Mouse (Mus musculus): ENCODE results near the gene Gpr165. TPM values are rescaled to one million over a fixed set of nuclear protein-coding genes. Genes with fewer than 3 reads are reported as not detected.

Gpr165 gene
- total RNA-seq (2012; rRNA removed), result not detected in 2 replicates

DNA sequence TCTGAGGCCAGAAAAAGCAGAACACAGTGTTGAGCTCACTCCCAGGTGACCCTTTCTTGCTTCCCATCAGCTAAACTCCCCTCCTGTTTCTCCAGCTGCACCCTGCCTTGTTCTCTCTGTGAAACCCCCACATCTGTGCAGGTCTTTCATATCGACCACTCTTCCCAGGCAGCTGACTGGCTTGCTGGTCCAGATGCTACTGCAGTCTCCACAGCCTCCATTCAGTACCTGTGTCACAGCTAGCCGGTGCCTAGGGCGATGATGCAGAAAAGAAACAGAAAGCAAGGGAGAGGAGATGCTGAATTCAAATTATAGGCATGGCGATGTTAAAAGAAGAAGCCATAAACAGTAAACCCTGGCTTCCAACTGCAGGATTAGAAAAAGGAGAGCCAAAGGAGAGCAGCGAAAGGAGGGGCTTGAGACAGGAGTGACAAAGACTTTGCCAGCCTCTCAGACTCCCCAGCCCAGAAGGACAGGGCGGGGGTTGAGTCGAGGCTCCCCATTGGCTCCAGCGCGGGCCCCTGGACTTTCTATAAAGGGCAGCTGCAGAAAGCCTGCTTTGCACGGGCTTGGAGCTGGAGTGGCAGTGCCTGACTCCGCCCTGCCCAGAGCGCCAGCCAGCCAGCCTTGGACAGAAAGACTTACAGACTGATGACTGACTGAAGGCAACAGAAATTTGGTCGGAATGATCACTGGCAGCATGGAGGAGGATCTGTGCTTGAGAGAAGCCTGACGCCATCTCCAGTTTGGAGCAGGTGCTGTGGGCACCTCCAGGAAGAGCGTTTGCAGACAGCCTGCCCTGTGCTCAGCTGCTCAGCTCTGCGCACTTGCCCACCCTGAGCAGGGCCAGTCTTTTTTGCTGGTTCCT, at the start of gene Gpr165:
Gene Gpr165 (plus strand): TSS at position 535 of the 868 bp plus-strand sequence.
- Histone ChIP-seq H3K9me3 (ENCODE audit: control insufficient read depth, insufficient read depth, low read depth, low read length) (no peaks in the 10 kb centered on the region), H3K4me3 (ENCODE audit: insufficient read depth in 1 of 2, low read depth in 1 of 2, low read length in 2 of 2, poor library complexity in 1 of 2, severe bottlenecking in 1 of 2) (no peak within 1 kb of the TSS), H3K36me3 (ENCODE audit: control insufficient read depth, insufficient read depth, low read length, poor library complexity, severe bottlenecking) (no peaks in the 10 kb centered on the region), H3K4me1 (ENCODE audit: control insufficient read depth in 2 of 2, insufficient read depth in 2 of 2, low read length in 2 of 2, poor library complexity in 1 of 2) (no peaks in the 10 kb centered on the region), H3K27ac (ENCODE audit: insufficient read depth, low read depth, low read length, poor library complexity, severe bottlenecking) (no peak within 1 kb of the TSS), H3K9ac (ENCODE audit: insufficient read depth, low read depth, low read length, poor library complexity, severe bottlenecking) (no peak within 1 kb of the TSS)
- TF ChIP-seq MAFK (IDR thresholded peaks at IDR 0.05; ENCODE audit: insufficient read depth, low read depth, low read length), result no peak
- no peak for TF ChIP-seq ZC3H11A (IDR thresholded peaks at IDR 0.05; ENCODE audit: borderline replicate concordance, low read depth, low read length)
- TF ChIP-seq ZNF384 (IDR thresholded peaks at IDR 0.05; ENCODE audit: low read depth, low read length), result no peak
- no peak for TF ChIP-seq HCFC1 (IDR thresholded peaks at IDR 0.05; ENCODE audit: borderline replicate concordance, insufficient read depth, low read length)
- no peak for TF ChIP-seq CHD2 (IDR thresholded peaks at IDR 0.05; ENCODE audit: low read depth, low read length)
- in situ Hi-C loops (cut with MboI; ENCODE audit: low sequenced_read_pairs in 2 of 2, unreplicated experiment in 2 of 2), result no loop called here
- DNase-seq (ENCODE audit: low read depth, low spot score), result no peak

DNA sequence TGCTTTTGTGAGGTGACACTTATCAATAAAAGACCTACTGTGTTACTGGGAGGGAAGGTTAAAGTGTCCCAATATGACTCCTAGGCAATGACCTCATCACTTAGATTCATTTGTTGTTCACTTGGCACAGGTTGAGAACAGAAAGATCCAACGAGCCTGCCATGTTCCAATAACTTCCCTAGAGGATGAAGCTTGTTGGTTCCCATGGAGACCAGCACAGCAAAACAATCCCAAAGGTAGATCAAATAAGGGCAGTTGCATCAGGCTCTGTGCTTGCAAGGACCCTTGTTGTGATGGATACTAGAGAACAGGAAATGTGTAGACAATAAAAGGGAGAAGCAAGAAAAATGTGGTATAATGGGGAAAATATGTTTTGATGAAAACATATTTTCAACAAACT, 38.4 kb upstream of the Gpr165 start:
- H3K4me1 ChIP-seq (ENCODE audit: control insufficient read depth in 2 of 2, insufficient read depth in 2 of 2, low read length in 2 of 2, poor library complexity in 1 of 2), result no peaks in the 10 kb centered on the region
- H3K9me3 ChIP-seq (ENCODE audit: control insufficient read depth, insufficient read depth, low read depth, low read length), result no peaks in the 10 kb centered on the region
- in situ Hi-C loops (cut with MboI; ENCODE audit: low sequenced_read_pairs in 2 of 2, unreplicated experiment in 2 of 2), result no loop called here
- DNase-seq (ENCODE audit: low read depth, low spot score), result no peak
- no peak for TF ChIP-seq HCFC1 (IDR thresholded peaks at IDR 0.05; ENCODE audit: borderline replicate concordance, insufficient read depth, low read length)
- no peak for TF ChIP-seq CHD2 (IDR thresholded peaks at IDR 0.05; ENCODE audit: low read depth, low read length)
- no peak for TF ChIP-seq ZC3H11A (IDR thresholded peaks at IDR 0.05; ENCODE audit: borderline replicate concordance, low read depth, low read length)
- TF ChIP-seq MAFK (IDR thresholded peaks at IDR 0.05; ENCODE audit: insufficient read depth, low read depth, low read length), result no peak
- no peak for TF ChIP-seq ZNF384 (IDR thresholded peaks at IDR 0.05; ENCODE audit: low read depth, low read length)
- H3K9ac ChIP-seq (ENCODE audit: insufficient read depth, low read depth, low read length, poor library complexity, severe bottlenecking), result no peak overlapping the region
- no peak overlapping the region for H3K4me3 ChIP-seq (ENCODE audit: insufficient read depth in 1 of 2, low read depth in 1 of 2, low read length in 2 of 2, poor library complexity in 1 of 2, severe bottlenecking in 1 of 2)
- H3K27ac ChIP-seq (ENCODE audit: insufficient read depth, low read depth, low read length, poor library complexity, severe bottlenecking), result no peak overlapping the region
- no peaks in the 10 kb centered on the region for H3K36me3 ChIP-seq (ENCODE audit: control insufficient read depth, insufficient read depth, low read length, poor library complexity, severe bottlenecking)

All from ES-E14 (cell line).